Mouse (Mus musculus) lung, postnatal 4 days (tissue): ENCODE data around the gene Cnbd2.
"Not testable (repeated sequence)": the region's sequence is repeated elsewhere in the genome, so short reads cannot be mapped to it uniquely, and the experiment has no call there.

ENCODE experiments used
- DNase-seq, 2 experiments: peaks; one replicate each; pipeline ENCODE4 v3.0.0; 2021

Cnbd2 gene

GRCm38 (mm10) chr2:156393155-156393828, 81.2 kb downstream of the Cnbd2 start:
- DNase-seq, result no peak

DNA sequence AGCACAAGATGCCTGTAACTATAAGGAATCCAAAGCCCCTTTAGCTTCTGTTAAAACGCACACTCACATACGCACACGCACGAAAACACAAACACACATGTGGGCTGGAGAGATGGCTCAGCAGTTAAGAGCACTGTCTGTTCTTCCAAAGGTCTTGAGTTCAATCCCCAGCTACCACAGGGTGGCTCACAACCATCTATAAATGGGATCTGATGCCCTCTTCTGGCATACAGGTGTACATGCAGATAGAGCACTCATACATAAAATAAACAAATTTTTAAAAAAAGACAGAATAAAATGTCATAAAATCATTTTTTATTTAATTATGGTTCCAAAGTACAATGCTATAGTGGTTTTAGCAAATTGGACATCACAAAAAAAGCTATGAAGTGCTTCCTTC, 82.2 kb downstream of the Cnbd2 start:
- DNase-seq, result no peak

DNA sequence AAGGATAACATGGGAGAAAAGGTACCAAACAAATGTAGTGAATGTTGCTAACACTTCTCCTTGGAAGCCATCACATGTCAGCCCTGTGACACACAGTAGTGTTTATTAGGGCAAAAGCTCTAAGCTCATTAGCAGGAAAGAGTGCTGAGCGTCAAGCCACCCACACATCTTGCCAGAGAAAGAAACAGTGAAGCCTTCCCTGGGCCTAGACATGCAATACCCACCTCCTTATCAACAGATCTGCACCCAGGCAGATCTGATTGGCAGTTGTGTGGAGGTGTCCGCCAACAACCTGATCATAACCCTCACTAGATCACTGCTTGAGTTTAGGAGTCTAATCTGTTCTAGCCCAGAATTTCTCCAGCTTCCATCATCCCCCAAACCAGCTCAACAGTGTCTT, 84.0 kb downstream of the Cnbd2 start:
- no peak for DNase-seq

DNA sequence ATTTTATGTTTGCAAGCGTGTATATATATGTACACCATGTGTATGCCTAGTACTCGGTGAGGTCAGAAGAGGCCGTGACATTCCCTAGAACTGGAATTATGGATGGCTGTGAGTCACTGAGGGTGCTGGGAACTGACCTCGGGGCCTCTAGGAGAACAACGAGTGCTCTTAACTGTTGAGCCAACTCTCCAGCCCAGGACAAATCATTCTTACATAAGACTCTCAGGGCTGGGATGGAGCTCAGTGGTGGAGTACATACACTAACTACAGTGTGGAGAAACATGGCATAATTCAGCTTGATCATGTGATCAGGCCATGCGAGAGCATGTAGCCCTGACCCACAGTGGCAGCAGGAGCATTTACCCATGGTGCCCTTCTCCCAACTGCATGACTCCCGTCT, 85.9 kb downstream of the Cnbd2 start:
- no peak for DNase-seq

GRCm38 (mm10) chr2:156399485-156399884, 87.4 kb downstream of the Cnbd2 start:
- DNase-seq, result no peak

- peak; percentile 51 to 67 for DNase-seq
Observed at GRCm38 (mm10) chr2:156401331-156401730, 89.2 kb downstream of the Cnbd2 start.

DNA sequence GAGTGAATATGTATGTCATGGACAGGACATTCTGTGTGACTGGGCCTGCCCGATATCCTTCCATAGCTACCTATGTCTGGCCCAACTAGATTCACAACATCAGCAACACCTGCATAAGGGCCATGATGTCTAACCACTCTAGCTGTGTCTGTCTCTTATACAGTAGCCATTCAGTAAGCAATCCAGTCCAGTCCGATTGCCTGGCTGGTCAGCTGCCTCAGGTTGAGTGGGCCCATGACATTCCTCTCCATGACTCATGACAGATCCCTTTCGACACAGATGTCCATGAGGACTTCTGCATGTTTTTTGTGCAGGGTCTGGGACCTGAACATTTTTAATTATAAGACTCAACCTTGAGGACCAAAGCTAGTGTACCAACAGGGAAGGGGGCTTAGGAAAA, 89.9 kb downstream of the Cnbd2 start:
- no peak for DNase-seq

GRCm38 (mm10) chr2:156406987-156407386, 94.9 kb downstream of the Cnbd2 start:
- no peak for DNase-seq

- no peak for DNase-seq
Observed at GRCm38 (mm10) chr2:156408168-156408567, 96.1 kb downstream of the Cnbd2 start.

DNA sequence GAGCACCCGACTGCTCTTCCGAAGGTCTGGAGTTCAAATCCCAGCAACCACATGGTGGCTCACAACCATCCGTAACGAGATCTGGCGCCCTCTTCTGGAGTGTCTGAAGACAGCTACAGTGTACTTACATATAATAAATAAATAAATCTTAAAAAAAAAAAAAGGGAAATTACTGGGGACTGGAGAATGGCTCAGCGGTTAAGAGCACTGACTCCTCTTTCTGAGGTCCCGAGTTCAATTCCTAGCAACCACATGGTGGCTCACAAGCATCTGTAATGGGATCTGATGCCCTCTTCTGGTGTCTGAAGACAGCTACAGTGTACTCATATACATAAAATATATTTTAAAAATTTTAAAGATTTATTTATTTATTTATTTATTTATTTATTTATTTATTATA, 99.2 kb downstream of the Cnbd2 start:
- not testable (repeated sequence) for DNase-seq

GRCm38 (mm10) chr2:156414996-156415395, 102.9 kb downstream of the Cnbd2 start:
- DNase-seq, result no peak

GRCm38 (mm10) chr2:156415674-156416073, 103.6 kb downstream of the Cnbd2 start:
- DNase-seq, result no peak

DNA sequence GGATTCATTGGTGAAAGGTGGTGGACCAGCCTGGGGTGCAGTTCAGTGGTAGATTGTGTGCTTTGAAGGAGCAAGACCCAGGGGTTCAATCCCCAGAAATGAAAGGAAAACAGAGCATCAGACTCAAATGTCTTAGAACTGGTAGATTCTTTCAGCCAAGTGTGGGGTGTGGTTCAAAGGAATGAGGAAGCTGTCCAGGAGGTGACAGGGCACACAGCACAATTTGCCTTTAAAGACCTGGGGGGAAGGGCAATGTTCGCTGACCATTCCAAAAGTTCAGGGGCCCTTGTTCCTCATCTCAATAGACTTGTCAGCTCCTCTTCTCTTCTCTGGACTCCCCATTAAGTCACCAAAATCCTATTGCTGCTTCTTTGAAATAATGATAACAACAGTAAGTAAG, 105.1 kb downstream of the Cnbd2 start:
- peak in 1 of 2 experiments; percentile 38 for DNase-seq

DNA sequence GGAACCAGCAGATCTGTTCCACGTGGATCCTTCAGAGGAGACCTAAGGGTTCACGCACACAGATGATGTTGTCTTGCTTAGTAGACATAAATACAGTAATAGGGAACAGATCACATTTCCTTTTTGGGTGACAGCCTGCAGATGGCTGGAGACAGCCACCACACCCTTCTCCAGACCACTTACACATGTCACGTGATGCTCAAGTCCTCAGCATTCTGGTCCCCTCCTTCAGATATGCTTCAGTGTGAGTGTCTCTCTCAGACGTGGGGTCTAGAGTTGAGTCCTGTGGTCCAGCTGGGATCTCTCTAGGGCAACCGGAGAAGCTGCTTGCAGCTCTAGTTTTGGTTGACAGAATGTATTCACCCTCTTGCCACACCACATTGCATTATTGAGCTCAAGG, 106.4 kb downstream of the Cnbd2 start:
- no peak for DNase-seq

DNA sequence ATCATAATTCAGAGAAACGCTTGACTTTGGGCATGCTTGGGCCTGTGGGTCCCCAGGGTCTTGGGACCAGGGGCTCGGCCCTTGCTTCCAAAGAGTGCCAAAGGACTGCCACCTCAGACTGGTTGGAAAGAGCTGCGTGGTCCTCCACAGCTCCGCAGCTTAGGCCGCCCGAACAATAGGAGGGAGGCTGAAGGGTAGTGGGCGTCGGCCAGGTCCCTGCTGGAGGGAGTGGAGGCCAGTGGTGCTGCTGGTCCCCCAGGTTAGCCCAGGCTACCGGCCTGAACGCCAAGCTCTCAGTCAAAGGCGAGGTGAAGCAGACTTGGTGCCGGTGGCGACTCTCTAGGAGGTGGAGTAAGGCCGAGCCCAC, 108.2 kb downstream of the Cnbd2 start:
- no peak for DNase-seq

GRCm38 (mm10) chr2:156420694-156421380, 108.7 kb downstream of the Cnbd2 start, which contains the start of gene Epb41l1:
Epb41l1 (plus strand) TSS chr2:156420909.
- DNase-seq, result peak; percentile 75 to 83

DNA sequence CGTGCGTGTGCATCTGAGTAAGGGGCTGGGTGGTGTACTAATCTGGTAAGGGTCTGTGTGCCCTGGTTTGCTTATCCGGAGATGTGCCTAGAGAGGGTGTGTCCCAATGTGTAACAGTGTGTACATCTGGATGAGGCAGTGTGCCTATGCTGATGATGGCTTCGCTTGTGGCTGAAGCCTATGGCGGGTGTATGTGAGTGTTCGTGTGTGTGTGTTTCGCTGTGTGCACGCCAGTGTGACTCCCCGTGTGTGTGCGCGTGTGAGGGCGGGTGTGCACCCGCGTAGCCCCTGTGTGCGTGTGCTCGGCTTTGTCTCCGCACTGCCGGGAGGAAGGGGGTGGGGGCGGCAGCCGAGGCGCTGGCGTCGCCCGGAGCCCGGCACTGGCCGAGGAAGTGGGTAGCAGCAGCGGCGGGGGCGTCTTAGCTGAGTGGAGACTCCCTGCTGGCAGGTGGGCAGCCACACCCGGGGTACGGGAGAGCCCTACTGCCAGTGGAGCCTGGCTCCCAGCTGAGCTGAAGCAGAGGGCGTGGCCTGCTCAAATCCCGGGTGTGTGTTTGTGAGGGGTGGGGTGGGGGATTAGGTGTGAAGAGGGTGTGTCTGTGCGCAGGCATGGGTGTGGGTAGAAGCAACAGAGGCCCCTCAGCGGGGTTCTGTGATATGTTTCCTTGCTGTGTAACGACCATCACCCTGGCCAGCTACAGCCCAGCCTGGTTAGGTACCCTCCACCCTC, 109.4 kb downstream of the Cnbd2 start:
- DNase-seq, result peak; percentile 39 to 63

- DNase-seq, result peak; percentile 30 to 63
Observed at GRCm38 (mm10) chr2:156422631-156423030, 110.5 kb downstream of the Cnbd2 start.

GRCm38 (mm10) chr2:156423672-156424071, 111.6 kb downstream of the Cnbd2 start:
- DNase-seq, result no peak
